Mouse (Mus musculus) intestine, embryonic 14.5 days (tissue): ENCODE results near the gene Mmp24. TPM values are rescaled to one million over a fixed set of nuclear protein-coding genes. Genes with fewer than 3 reads are reported as not detected.

ENCODE experiments used
- ATAC-seq: fragments of 200-750 bp; cut with Nextera tagmentation; replicated peaks from 2 replicates; pipeline ENCODE4 v1.8.0; 2017; ENCODE audit warnings: low read depth, moderate number of reproducible peaks, moderate TSS enrichment, moderate library complexity; ENCODE audit not compliant: low FRiP score, low TSS enrichment
- DNase-seq: peaks from one replicate; pipeline ENCODE4 v3.0.0-alpha.2; 2018; ENCODE audit warnings: low spot score
- H3K27ac ChIP-seq: fragments of 300-500 bp; sonication (generic); 2 replicates; pipeline ENCODE4 v1.5.1; 2014; ENCODE audit warnings: low read depth, mild to moderate bottlenecking, control low read depth
- H3K27me3 ChIP-seq: fragments of 300-500 bp; sonication (generic); replicated peaks from 2 replicates; pipeline ENCODE4 v1.6.1; 2014; ENCODE audit warnings: low read length, control low read depth; ENCODE audit not compliant: control insufficient read depth, insufficient read depth
- H3K36me3 ChIP-seq: fragments of 300-500 bp; sonication (generic); 2 replicates; pipeline ENCODE4 v1.6.1; 2014; ENCODE audit warnings: low read length, control low read depth; ENCODE audit not compliant: control insufficient read depth, insufficient read depth
- H3K4me1 ChIP-seq: fragments of 300-500 bp; sonication (generic); replicated peaks from 2 replicates; pipeline ENCODE4 v1.6.1; 2014; ENCODE audit warnings: low read length, control low read depth, mixed read lengths; ENCODE audit not compliant: control insufficient read depth, insufficient read depth
- H3K4me2 ChIP-seq: fragments of 300-500 bp; sonication (generic); 2 replicates; pipeline ENCODE4 v1.6.1; 2014; ENCODE audit warnings: low read length
- H3K4me3 ChIP-seq: fragments of 300-500 bp; sonication (generic); 2 replicates; pipeline ENCODE4 v1.5.1; 2014; ENCODE audit warnings: low read depth, low read length, control low read depth, mixed read lengths
- H3K9ac ChIP-seq: fragments of 300-500 bp; sonication (generic); 2 replicates; pipeline ENCODE4 v1.6.1; 2014; ENCODE audit warnings: mild to moderate bottlenecking, low read length
- H3K9me3 ChIP-seq: fragments of 300-500 bp; sonication (generic); 2 replicates; pipeline ENCODE4 v1.6.1; 2016; ENCODE audit warnings: low read length, control low read depth; ENCODE audit not compliant: control insufficient read depth
- WGBS: fragments of 180-500 bp; shearing (Covaris S2); extraction: QIAGEN DNeasy Blood & Tissue Kit; methylation state at CpG from one replicate; pipeline ENCODE4 v1.1.7; 2014; 5-methylcytosine and 5-hydroxymethylcytosine counted together
- polyA plus RNA-seq: library from polyadenylated mRNA; unstranded; fragments of >200 nt; fragmentation: Nextera tagmentation; extraction: Ambion mirVana; gene quantifications from 2 replicates; pipeline ENCODE4 v1.2.1, GENCODE M21; 2014

The Mmp24 gene
- polyA plus RNA-seq, 1 experiment from 2014 or later: 0.55 TPM

DNA sequence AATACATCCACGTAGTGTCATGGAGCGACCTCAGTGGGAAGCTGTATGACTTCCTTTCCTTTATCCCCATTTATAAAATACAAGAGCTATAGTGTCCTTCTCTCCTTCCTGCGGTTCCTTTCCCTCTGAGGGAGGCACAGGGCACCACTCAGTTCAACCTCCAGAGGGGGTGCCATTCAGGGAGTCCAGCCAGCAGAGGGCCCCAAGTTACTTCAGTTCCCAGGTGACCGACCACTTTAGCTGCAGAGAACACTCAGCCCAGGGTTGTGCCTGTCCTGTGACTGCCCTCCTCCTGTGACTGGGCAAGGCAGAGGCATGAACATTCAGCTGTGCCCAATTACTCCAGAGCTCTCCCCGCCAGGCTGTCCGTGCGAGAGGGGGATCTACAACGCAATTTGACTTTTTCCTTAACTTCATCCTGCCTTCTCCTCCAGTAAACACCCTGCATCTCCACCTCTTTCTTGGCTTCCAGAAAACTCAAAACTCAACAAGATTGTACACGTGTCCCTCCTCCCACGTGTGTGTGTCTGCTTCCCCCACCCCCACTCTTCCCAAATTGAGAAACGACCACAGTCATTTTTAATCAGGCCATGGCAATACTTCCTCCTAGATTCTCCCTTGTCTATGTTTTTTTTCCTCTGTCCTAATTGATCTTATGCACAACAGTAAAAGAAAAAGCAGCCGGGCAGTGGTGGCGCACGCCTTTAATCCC, 18.1 kb upstream of the Mmp24 start:
- no peaks in the 10 kb centered on the region for H3K4me1 ChIP-seq

DNA sequence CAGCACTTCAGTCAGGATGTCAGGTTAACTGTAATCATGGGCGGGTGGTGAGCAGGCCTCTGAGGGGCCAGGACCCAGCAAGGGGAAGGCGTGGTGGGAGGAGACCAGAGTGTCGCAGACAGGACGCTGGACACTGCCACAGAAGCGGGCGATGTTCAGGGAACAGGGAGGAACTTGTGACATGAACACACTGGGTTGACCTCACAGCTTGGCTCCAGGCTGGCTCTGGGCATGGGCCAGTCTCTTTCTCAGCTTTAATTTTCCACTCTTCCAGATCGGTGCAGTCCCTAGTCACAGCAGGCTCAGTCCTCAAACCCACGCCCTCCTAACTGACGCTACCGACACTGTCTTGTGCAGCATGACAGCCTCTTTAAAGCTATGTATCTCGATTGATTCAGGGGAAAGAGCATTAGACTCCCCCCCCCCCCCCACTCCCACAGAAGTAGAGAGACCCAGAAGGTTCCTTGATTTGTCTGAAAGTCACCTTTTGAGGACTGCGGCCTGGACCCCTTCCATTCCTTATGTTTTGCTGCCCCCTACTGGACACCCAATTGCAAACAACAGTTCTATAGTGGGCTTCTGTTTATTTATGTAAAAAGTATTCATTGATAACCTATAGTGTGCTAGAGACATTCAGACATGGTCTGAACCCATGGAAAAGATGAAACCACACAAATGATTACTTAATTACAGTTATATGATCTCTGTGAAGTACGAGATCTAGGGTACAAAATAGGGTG, 10.3 kb upstream of the Mmp24 start:
- H3K27me3 ChIP-seq: no peaks in the 10 kb centered on the region
- no peak overlapping the region for H3K27ac ChIP-seq
- DNase-seq (peak; percentile 77), ATAC-seq (peak; percentile 64; the same call in 1 of the 2 replicates)
- no peak overlapping the region for H3K9ac ChIP-seq
- no peaks in the 10 kb centered on the region for H3K36me3 ChIP-seq
- no peaks in the 10 kb centered on the region for H3K4me1 ChIP-seq
- no peaks in the 10 kb centered on the region for H3K9me3 ChIP-seq
- no peak overlapping the region for H3K4me3 ChIP-seq
- 51% methylated on average over 13 of the region's 13 CpGs for WGBS
- no peak overlapping the region for H3K4me2 ChIP-seq

More for the DNA sequence above, 18.1 kb upstream of the Mmp24 start:
- no peak overlapping the region for H3K27ac ChIP-seq
- no peak overlapping the region for H3K9ac ChIP-seq
- no peak overlapping the region for H3K4me3 ChIP-seq
- H3K9me3 ChIP-seq: no peaks in the 10 kb centered on the region
- DNase-seq (no peak), ATAC-seq (no peak)
- H3K27me3 ChIP-seq: no peaks in the 10 kb centered on the region
- no peaks in the 10 kb centered on the region for H3K36me3 ChIP-seq
- WGBS: 64% methylated on average over 14 of the region's 14 CpGs
- no peak overlapping the region for H3K4me2 ChIP-seq

DNA sequence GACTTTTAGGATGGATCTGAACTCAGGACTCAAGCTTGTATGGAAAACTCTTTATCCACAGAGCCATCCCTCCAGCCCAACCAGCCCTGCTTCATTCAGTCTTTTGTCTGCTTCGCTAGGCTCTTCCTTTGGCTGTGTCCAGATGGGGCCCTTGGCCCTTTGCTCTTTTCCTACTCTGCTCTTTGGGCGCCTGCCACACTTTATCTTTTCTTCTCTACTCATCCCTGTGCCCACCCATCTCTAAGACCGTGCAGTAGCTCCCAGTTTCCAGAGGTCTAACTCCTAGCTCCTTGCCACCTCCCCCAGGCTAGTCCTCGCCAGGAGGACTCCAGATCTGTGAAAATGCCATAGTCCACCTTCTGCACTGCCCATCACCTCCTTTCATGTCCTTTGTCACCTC, 1.5 kb upstream of the Mmp24 start:
- ATAC-seq: no peak
- no peak overlapping the region for H3K27ac ChIP-seq
- H3K4me1 ChIP-seq: peaks cover 8% of the 10 kb centered on the region; the same call in 1 of the 2 replicates
- DNase-seq: no peak
- H3K4me3 ChIP-seq: no peak overlapping the region
- WGBS: 69% methylated on average over 4 of the region's 4 CpGs
- no peaks in the 10 kb centered on the region for H3K9me3 ChIP-seq
- no peak overlapping the region for H3K4me2 ChIP-seq
- no peaks in the 10 kb centered on the region for H3K36me3 ChIP-seq
- peaks cover 56% of the 10 kb centered on the region for H3K27me3 ChIP-seq
- no peak overlapping the region for H3K9ac ChIP-seq

DNA sequence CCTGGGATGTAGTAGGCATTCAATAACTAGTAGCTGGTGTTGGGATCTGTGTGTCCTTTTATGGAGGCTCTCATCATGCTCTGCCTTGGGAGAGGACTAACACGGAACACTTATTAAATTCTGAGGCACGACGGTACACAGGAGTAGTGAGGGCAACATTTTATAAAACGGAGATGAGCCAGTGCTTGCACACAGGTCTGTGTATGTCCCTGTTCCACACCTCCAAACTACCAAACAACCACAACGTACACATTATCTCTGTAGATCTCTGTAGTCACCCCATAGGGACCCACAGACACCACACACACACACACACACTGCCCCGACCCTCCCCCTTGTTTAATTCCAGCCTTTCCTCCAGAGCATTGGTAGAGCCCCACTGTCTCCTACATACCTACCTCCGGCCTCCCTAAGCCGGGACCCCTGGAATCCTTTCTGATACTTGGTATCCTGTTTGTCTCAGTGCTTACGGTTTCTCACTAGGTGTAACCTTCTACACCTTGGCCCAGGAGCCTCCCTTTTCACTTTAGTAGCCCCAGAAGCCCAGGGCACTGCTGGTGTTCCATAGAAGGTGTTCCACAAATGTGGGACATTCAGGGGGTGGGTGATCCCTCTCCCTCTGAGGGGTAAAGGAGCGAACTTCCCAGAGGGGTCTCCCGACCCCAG, 748 bp upstream of the Mmp24 start:
- Histone ChIP-seq H3K4me2 (peak overlapping the region; percentile 80), H3K36me3 (no peaks in the 10 kb centered on the region), H3K27me3 (peaks cover 57% of the 10 kb centered on the region), H3K27ac (no peak overlapping the region), H3K9me3 (no peaks in the 10 kb centered on the region), H3K4me1 (peaks cover 8% of the 10 kb centered on the region; the same call in 1 of the 2 replicates), H3K4me3 (no peak overlapping the region), H3K9ac (no peak overlapping the region)
- ATAC-seq (no peak), DNase-seq (no peak)
- 50% methylated on average over 11 of the region's 11 CpGs for WGBS

DNA sequence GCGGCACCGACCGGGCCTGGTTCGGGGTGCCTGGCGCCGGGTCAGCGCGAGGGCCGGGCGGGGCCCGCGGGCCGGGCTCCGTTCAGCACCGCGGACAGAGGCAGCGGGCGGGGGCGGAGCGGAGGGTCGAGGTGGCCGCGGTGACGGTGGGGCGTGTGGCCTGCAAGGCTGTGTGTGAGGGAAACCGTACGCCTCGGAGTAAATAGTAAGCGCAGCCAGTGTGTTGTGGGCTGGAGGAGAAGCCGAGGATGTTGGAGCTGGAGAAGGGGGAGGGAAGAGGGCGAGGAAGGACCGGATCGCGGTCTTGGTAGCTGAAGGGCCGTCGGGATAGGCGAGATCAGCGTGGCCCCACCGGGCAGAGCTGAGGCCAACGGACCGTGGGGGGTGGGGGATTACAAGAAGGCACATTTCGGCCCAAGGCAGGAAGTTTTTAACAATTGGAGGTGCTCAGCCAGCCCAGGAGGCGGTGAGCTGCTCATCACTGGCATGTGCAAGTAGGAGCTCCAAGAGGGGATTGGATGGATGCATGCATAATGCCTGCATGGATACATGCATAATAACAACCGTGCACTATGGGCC, 632 bp downstream of the Mmp24 start:
- peak overlapping the region; percentile 50 for H3K4me3 ChIP-seq
- no peak overlapping the region for H3K27ac ChIP-seq
- no peaks in the 10 kb centered on the region for H3K36me3 ChIP-seq
- H3K4me2 ChIP-seq: peak overlapping the region; percentile 80
- H3K27me3 ChIP-seq: peaks cover 60% of the 10 kb centered on the region
- peaks cover 8% of the 10 kb centered on the region; the same call in 1 of the 2 replicates for H3K4me1 ChIP-seq
- DNase-seq: peak; percentile 89
- no peaks in the 10 kb centered on the region for H3K9me3 ChIP-seq
- ATAC-seq: peak; percentile 80
- WGBS: 2% methylated on average over 40 of the region's 44 CpGs
- H3K9ac ChIP-seq: no peak overlapping the region

DNA sequence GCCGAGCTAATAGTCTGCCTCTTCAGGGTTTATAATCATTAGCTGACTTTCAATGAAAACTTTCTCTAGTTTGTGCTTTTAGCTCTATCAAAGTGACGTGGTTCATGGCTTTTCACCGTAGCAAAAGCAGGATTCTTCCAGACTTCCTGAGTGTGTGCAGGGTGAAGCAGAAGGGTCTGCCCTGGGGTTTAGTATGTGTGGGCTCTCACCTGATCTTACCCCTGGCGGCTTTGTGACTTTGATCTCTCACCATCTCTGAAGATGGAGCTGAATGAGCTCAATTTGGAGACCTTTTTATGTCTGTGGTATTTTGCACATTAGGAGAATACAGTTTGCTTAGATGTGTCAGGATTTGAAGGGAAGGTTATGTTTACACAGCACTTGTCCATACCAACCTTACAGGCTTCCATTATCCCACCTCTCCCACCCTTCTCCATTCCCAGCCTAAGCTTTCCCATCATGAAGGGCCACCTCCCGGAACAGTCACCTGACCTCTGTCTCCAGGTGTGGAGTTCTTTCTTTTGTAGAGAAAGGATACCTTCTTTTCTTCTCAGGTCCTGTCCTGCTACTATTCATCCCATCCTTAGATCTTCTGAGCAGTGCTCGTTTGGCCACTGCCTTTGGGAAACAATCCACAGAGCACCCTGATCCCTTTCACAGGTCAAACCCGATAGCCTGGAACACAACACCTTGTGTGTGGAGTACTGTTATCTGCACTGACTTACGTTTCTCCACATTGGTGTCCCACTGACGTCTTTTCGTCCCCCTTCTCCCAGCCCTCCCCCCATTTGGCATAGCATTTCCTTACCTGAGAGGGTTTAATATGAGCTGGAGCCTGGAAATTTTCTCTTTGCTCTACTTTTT, 1.9 kb downstream of the Mmp24 start:
- Histone ChIP-seq H3K9me3 (no peaks in the 10 kb centered on the region), H3K4me3 (no peak overlapping the region), H3K4me2 (no peak overlapping the region), H3K27ac (no peak overlapping the region), H3K36me3 (no peaks in the 10 kb centered on the region), H3K4me1 (peaks cover 8% of the 10 kb centered on the region; the same call in 1 of the 2 replicates), H3K9ac (no peak overlapping the region), H3K27me3 (peaks cover 53% of the 10 kb centered on the region)
- 61% methylated on average over 10 of the region's 10 CpGs for WGBS
- ATAC-seq: no peak
- no peak for DNase-seq

DNA sequence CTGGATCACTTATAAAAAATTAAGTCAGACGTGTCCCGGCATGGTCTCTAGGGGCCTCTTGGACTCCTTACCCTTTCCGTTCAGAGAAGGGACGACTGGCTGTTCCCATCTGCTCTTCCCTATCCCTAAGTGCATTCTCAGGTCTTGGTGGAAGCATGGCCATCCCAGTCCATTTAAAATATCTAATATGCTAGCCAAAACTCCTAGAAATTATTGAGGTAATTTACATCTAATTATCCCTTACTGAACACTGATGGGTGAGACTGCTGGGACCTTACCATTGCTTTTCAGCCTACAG, 2.5 kb downstream of the Mmp24 start:
- ATAC-seq (no peak), DNase-seq (no peak)
- H3K27me3 ChIP-seq: peaks cover 48% of the 10 kb centered on the region
- H3K4me1 ChIP-seq: peaks cover 8% of the 10 kb centered on the region; the same call in 1 of the 2 replicates
- H3K9ac ChIP-seq: no peak overlapping the region
- H3K4me2 ChIP-seq: no peak overlapping the region
- no peaks in the 10 kb centered on the region for H3K9me3 ChIP-seq
- 82% methylated on average over 4 of the region's 4 CpGs for WGBS
- no peak overlapping the region for H3K4me3 ChIP-seq
- no peak overlapping the region for H3K27ac ChIP-seq
- H3K36me3 ChIP-seq: no peaks in the 10 kb centered on the region

DNA sequence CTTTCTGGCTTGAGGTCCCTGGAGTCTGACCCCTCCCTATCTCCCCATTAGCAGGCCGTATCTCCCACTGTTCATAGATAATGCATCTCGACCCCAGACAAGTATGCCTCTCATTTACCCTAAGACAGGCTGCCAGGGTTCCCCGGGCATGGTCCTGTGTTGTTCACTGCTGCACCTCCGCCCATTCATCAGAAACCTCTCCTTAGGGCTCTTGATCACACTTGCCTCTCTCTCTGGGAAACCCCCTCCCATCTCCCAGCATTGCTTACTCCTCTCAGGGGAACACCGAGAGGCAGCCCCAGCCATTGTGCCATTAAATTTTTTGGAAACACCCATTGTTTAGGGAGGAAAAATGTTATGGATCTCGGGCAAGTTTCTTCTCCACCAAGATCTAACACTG, 2.9 kb downstream of the Mmp24 start:
- DNase-seq: no peak
- no peak overlapping the region for H3K27ac ChIP-seq
- H3K9ac ChIP-seq: no peak overlapping the region
- peaks cover 44% of the 10 kb centered on the region for H3K27me3 ChIP-seq
- no peak overlapping the region for H3K4me2 ChIP-seq
- peaks cover 8% of the 10 kb centered on the region; the same call in 1 of the 2 replicates for H3K4me1 ChIP-seq
- WGBS: 68% methylated on average over 6 of the region's 6 CpGs
- ATAC-seq: no peak
- H3K4me3 ChIP-seq: no peak overlapping the region
- H3K36me3 ChIP-seq: no peaks in the 10 kb centered on the region
- no peaks in the 10 kb centered on the region for H3K9me3 ChIP-seq
